Mouse (Mus musculus) myocyte (in vitro differentiated cells): Measurements from ENCODE around the gene Tiprl.

Experiments used
- E2F4 ChIP-seq: IDR thresholded peaks from one replicate; pipeline ENCODE4 v1.6.1; 2011; ENCODE audit warnings: mild to moderate bottlenecking, control low read depth, moderate library complexity; ENCODE audit not compliant: insufficient read depth
- MYOD1 ChIP-seq, 3 experiments: IDR thresholded peaks; one replicate each; pipeline ENCODE4 v1.6.1; 2011; ENCODE audit warnings: control low read depth in 2 of 3, low read depth in 2 of 3, mild to moderate bottlenecking in 2 of 3, moderate library complexity in 1 of 3; ENCODE audit not compliant: insufficient read length in 2 of 3, control insufficient read depth in 1 of 3
- POLR2A ChIP-seq: IDR thresholded peaks from one replicate; pipeline ENCODE4 v1.6.1; 2011; ENCODE audit warnings: low read depth, mild to moderate bottlenecking, control low read depth, moderate library complexity; ENCODE audit not compliant: insufficient read length
- TCF12 ChIP-seq: IDR thresholded peaks from one replicate; pipeline ENCODE4 v1.6.1; 2011; ENCODE audit warnings: mild to moderate bottlenecking, control low read depth; ENCODE audit not compliant: poor library complexity, insufficient read depth, severe bottlenecking
- TCF3 ChIP-seq: IDR thresholded peaks from one replicate; pipeline ENCODE4 v1.6.1; 2011; ENCODE audit warnings: low read depth, control low read depth; ENCODE audit not compliant: insufficient read length
- USF1 ChIP-seq: IDR thresholded peaks from one replicate; pipeline ENCODE4 v1.6.1; 2011; ENCODE audit warnings: low read depth, mild to moderate bottlenecking, control low read depth, moderate library complexity

- TF ChIP-seq USF1: no peak
- TF ChIP-seq POLR2A: no peak
- TF ChIP-seq TCF3: no peak
- no peak for TF ChIP-seq MYOD1 (IDR thresholded peaks at IDR 0.05; ENCODE audit: control insufficient read depth in 1 of 3, insufficient read length in 2 of 3, low read depth in 2 of 3)
- TF ChIP-seq E2F4: no peak
- no peak for TF ChIP-seq TCF12
Observed at GRCm38 (mm10) chr1:165192714-165193264, 44.0 kb downstream of the Tiprl start.
